Mouse (Mus musculus) inflammation-experienced regulatory T-cells (primary cell): ENCODE data around the gene Olfr805. TPM values are rescaled to one million over a fixed set of nuclear protein-coding genes. Genes with fewer than 3 reads are reported as not detected.

ENCODE experiments used
- polyA plus RNA-seq, 2 experiments: library from polyadenylated mRNA; unstranded; fragments of 100-300 nt; shearing (Covaris generic); gene quantifications; one replicate each; pipeline ENCODE4 v1.2.1; 2017

The Olfr805 gene
- polyA plus RNA-seq, result not detected

GRCm38 (mm10) chr10:129729275-129729674, at the start of gene Olfr805:
Gene Olfr805, minus strand, starts transcription at chr10:129729375.

GRCm38 (mm10) chr10:129774338-129774737, 45.2 kb upstream of the Olfr805 start, which contains the start of gene Olfr809:
Gene Olfr809, plus strand, starts transcription at chr10:129774638.

GRCm38 (mm10) chr10:129765182-129765581, 36.0 kb upstream of the Olfr805 start, which contains the start of gene Olfr808:
Gene Olfr808, plus strand, starts transcription at chr10:129765482.

GRCm38 (mm10) chr10:129757693-129758092, 28.5 kb upstream of the Olfr805 start, which contains the start of gene Olfr807:
Gene Olfr807, minus strand, starts transcription at chr10:129757793.

GRCm38 (mm10) chr10:129741821-129742220, 12.6 kb upstream of the Olfr805 start, which contains the start of gene Olfr806:
Gene Olfr806, minus strand, starts transcription at chr10:129741921.

GRCm38 (mm10) chr10:129702910-129703309, 26.3 kb downstream of the Olfr805 start, which contains the start of gene Olfr804:
Gene Olfr804, plus strand, starts transcription at chr10:129703210.

GRCm38 (mm10) chr10:129694186-129694585, 35.0 kb downstream of the Olfr805 start, which contains the start of gene Olfr803:
Gene Olfr803, minus strand, starts transcription at chr10:129694286.

GRCm38 (mm10) chr10:129688069-129688468, 41.1 kb downstream of the Olfr805 start, which contains the start of gene Olfr802:
Gene Olfr802, minus strand, starts transcription at chr10:129688169.

GRCm38 (mm10) chr10:129673765-129674164, 55.4 kb downstream of the Olfr805 start, which contains the start of gene Olfr801:
Gene Olfr801, minus strand, starts transcription at chr10:129673865.

Other genes with a start within 250 kb of the Olfr805 start
- under 1 TPM in 1 of 2 experiments, not detected in 1; 0.06 TPM for gene Olfr789, start 244.6 kb downstream of the Olfr805 start, polyA plus RNA-seq
- not detected for gene Olfr790, start 230.9 kb downstream of the Olfr805 start, polyA plus RNA-seq
- gene Olfr791, start 207.6 kb downstream of the Olfr805 start, polyA plus RNA-seq, result under 1 TPM in 1 of 2 experiments, not detected in 1; 0.48 TPM
- under 1 TPM in 1 of 2 experiments, not detected in 1; 0.31 TPM for gene Olfr792, start 190.2 kb downstream of the Olfr805 start, polyA plus RNA-seq
- gene Olfr794, start 161.7 kb downstream of the Olfr805 start, polyA plus RNA-seq, result not detected
- not detected for gene Olfr796, start 116.8 kb downstream of the Olfr805 start, polyA plus RNA-seq
- gene Olfr798, start 101.4 kb downstream of the Olfr805 start, polyA plus RNA-seq, result 1 to 10 TPM in 1 of 2 experiments, under 1 TPM in 1; 0.13 to 1.1 TPM
- gene Olfr799, start 91.9 kb downstream of the Olfr805 start, polyA plus RNA-seq, result under 1 TPM in 1 of 2 experiments, not detected in 1; 0.43 TPM
- not detected for gene Olfr800, start 71.7 kb downstream of the Olfr805 start, polyA plus RNA-seq
- gene Olfr801, start 55.5 kb downstream of the Olfr805 start, polyA plus RNA-seq, result 1 to 10 TPM in 1 of 2 experiments, under 1 TPM in 1; 0.27 to 2.8 TPM
- under 1 TPM in 1 of 2 experiments, not detected in 1; 0.13 TPM for gene Olfr802, start 41.2 kb downstream of the Olfr805 start, polyA plus RNA-seq
- not detected for gene Olfr803, start 35.1 kb downstream of the Olfr805 start, polyA plus RNA-seq
- under 1 TPM; 0.02 to 0.07 TPM for gene Olfr804, start 26.2 kb downstream of the Olfr805 start, polyA plus RNA-seq
- gene Olfr806, start 12.5 kb upstream of the Olfr805 start, polyA plus RNA-seq, result not detected
- under 1 TPM in 1 of 2 experiments, not detected in 1; 0.82 TPM for gene Olfr807, start 28.4 kb upstream of the Olfr805 start, polyA plus RNA-seq
- not detected for gene Olfr808, start 36.1 kb upstream of the Olfr805 start, polyA plus RNA-seq
- gene Olfr809, start 45.3 kb upstream of the Olfr805 start, polyA plus RNA-seq, result under 1 TPM; 0.07 to 0.22 TPM
- not detected for gene Olfr810, start 65.5 kb upstream of the Olfr805 start, polyA plus RNA-seq
- not detected for gene Olfr811, start 75.0 kb upstream of the Olfr805 start, polyA plus RNA-seq
- 1 to 10 TPM in 1 of 2 experiments, under 1 TPM in 1; 0.20 to 1.2 TPM for gene Olfr812, start 116.7 kb upstream of the Olfr805 start, polyA plus RNA-seq
- not detected for gene Olfr813, start 126.0 kb upstream of the Olfr805 start, polyA plus RNA-seq
- gene Olfr814, start 150.5 kb upstream of the Olfr805 start, polyA plus RNA-seq, result under 1 TPM in 1 of 2 experiments, not detected in 1; 0.91 TPM
- 1 to 10 TPM in 1 of 2 experiments, under 1 TPM in 1; 0.18 to 1.8 TPM for gene Olfr815, start 176.5 kb upstream of the Olfr805 start, polyA plus RNA-seq
- gene Olfr816, start 186.2 kb upstream of the Olfr805 start, polyA plus RNA-seq, result 1 to 10 TPM in 1 of 2 experiments, under 1 TPM in 1; 0.37 to 1.4 TPM
- gene Olfr818, start 219.7 kb upstream of the Olfr805 start, polyA plus RNA-seq, result not detected
- gene Olfr819, start 237.9 kb upstream of the Olfr805 start, polyA plus RNA-seq, result not detected
- gene Olfr247, start 246.8 kb upstream of the Olfr805 start, polyA plus RNA-seq, result not detected